Mouse (Mus musculus) kidney, embryonic 14.5 days (tissue): ENCODE data around the gene Rnf220. TPM values are rescaled to one million over a fixed set of nuclear protein-coding genes. Genes with fewer than 3 reads are reported as not detected.

Experiments used
- ATAC-seq: fragments of 200-750 bp; cut with Nextera tagmentation; 2 replicates; pipeline ENCODE4 v1.8.0; 2017; ENCODE audit warnings: moderate number of reproducible peaks, mild to moderate bottlenecking, moderate TSS enrichment, moderate library complexity; ENCODE audit not compliant: low FRiP score, low TSS enrichment
- H3K27ac ChIP-seq: fragments of 300-500 bp; sonication (generic); 2 replicates; pipeline ENCODE4 v1.5.1; 2014; ENCODE audit warnings: low read depth, mild to moderate bottlenecking, low read length, moderate library complexity, mixed read lengths
- H3K27me3 ChIP-seq: fragments of 300-500 bp; sonication (generic); 2 replicates; pipeline ENCODE4 v1.6.1; 2014; ENCODE audit warnings: mild to moderate bottlenecking, low read length; ENCODE audit not compliant: control insufficient read depth, insufficient read depth
- H3K36me3 ChIP-seq: fragments of 300-500 bp; sonication (generic); 2 replicates; pipeline ENCODE4 v1.6.1; 2014; ENCODE audit warnings: low read length, mixed read lengths; ENCODE audit not compliant: control insufficient read depth, insufficient read depth
- H3K4me1 ChIP-seq: fragments of 300-500 bp; sonication (generic); 2 replicates; pipeline ENCODE4 v1.6.1; 2014; ENCODE audit warnings: low read length, mixed read lengths; ENCODE audit not compliant: control insufficient read depth, insufficient read depth
- H3K4me2 ChIP-seq: fragments of 300-500 bp; sonication (generic); replicated peaks from 2 replicates; pipeline ENCODE4 v1.6.1; 2014; ENCODE audit warnings: low read depth, mild to moderate bottlenecking, low read length
- H3K4me3 ChIP-seq: fragments of 300-500 bp; sonication (generic); 2 replicates; pipeline ENCODE4 v1.5.1; 2014; ENCODE audit warnings: mild to moderate bottlenecking, low read length
- H3K9ac ChIP-seq: fragments of 300-500 bp; sonication (generic); 2 replicates; pipeline ENCODE4 v1.6.1; 2014; ENCODE audit warnings: low read depth, mild to moderate bottlenecking, low read length, moderate library complexity
- H3K9me3 ChIP-seq: fragments of 300-500 bp; sonication (generic); 2 replicates; pipeline ENCODE4 v1.6.1; 2016; ENCODE audit warnings: low read length; ENCODE audit not compliant: control insufficient read depth
- WGBS: fragments of 180-500 bp; shearing (Covaris S2); extraction: QIAGEN DNeasy Blood & Tissue Kit; methylation state at CpG from one replicate; pipeline ENCODE4 v1.1.7; 2014; 5-methylcytosine and 5-hydroxymethylcytosine counted together
- polyA plus RNA-seq: library from polyadenylated mRNA; unstranded; fragments of >200 nt; fragmentation: Nextera tagmentation; extraction: Ambion mirVana; gene quantifications from 2 replicates; pipeline ENCODE4 v1.2.1, GENCODE M21; 2014

Rnf220 gene
- polyA plus RNA-seq, 1 experiment from 2014 or later: 59.3 TPM

GRCm38 (mm10) chr4:117356223-117356622, 140.6 kb downstream of the Rnf220 start:
- 0 out of 2 replicates have a peak, but pooled peaks cover 2% of the 10 kb centered on the region for H3K4me1 ChIP-seq

GRCm38 (mm10) chr4:117354651-117355050, 142.2 kb downstream of the Rnf220 start:
- Histone ChIP-seq H3K27me3 (peaks cover 24% of the 10 kb centered on the region), H3K4me1 (0 out of 2 replicates have a peak, but pooled peaks cover 2% of the 10 kb centered on the region), H3K4me3 (no peak overlapping the region), H3K4me2 (no peak overlapping the region), H3K36me3 (no peaks in the 10 kb centered on the region), H3K9me3 (no peaks in the 10 kb centered on the region), H3K9ac (no peak overlapping the region), H3K27ac (no peak overlapping the region)
- no peak for ATAC-seq
- 76% methylated on average over 6 of the region's 6 CpGs for WGBS

More at GRCm38 (mm10) chr4:117356223-117356622, 140.6 kb downstream of the Rnf220 start:
- Histone ChIP-seq H3K36me3 (no peaks in the 10 kb centered on the region), H3K27me3 (peaks cover 27% of the 10 kb centered on the region), H3K9ac (no peak overlapping the region), H3K9me3 (no peaks in the 10 kb centered on the region), H3K27ac (no peak overlapping the region), H3K4me2 (no peak overlapping the region), H3K4me3 (no peak overlapping the region)
- ATAC-seq: no peak
- WGBS: 63% methylated on average over 2 of the region's 2 CpGs

GRCm38 (mm10) chr4:117352957-117353356, 143.9 kb downstream of the Rnf220 start:
- Histone ChIP-seq H3K4me3 (no peak overlapping the region), H3K9me3 (no peaks in the 10 kb centered on the region), H3K4me2 (no peak overlapping the region), H3K27ac (no peak overlapping the region), H3K4me1 (0 out of 2 replicates have a peak, but pooled peaks cover 2% of the 10 kb centered on the region), H3K27me3 (peaks cover 20% of the 10 kb centered on the region), H3K36me3 (no peaks in the 10 kb centered on the region), H3K9ac (no peak overlapping the region)
- WGBS: 40% methylated on average over 9 of the region's 9 CpGs
- ATAC-seq: no peak

DNA sequence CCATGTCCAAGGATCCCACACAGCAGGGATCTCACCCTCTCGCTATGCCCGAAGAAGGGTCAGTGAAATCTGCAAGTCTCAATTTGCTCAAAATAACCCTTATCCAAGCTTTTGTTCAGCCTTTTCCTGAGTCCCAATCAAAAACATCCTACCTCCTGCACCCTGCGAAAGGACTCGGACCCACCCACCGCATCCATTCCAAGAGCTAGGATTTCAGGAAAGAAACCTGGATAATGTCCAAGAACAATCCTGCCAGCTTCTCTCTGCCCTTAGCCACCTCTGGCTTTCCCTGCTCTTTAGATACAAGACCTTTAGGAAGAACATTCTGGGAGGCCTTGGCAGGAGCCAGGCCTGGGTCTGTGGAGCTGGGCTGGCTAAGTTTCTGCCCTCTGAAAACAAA, 144.8 kb downstream of the Rnf220 start:
- Histone ChIP-seq H3K9ac (no peak overlapping the region), H3K4me2 (no peak overlapping the region), H3K9me3 (no peaks in the 10 kb centered on the region), H3K4me1 (no peaks in the 10 kb centered on the region), H3K27ac (no peak overlapping the region), H3K36me3 (no peaks in the 10 kb centered on the region), H3K4me3 (no peak overlapping the region), H3K27me3 (peaks cover 13% of the 10 kb centered on the region)
- 84% methylated on average over 5 of the region's 5 CpGs for WGBS
- no peak for ATAC-seq

DNA sequence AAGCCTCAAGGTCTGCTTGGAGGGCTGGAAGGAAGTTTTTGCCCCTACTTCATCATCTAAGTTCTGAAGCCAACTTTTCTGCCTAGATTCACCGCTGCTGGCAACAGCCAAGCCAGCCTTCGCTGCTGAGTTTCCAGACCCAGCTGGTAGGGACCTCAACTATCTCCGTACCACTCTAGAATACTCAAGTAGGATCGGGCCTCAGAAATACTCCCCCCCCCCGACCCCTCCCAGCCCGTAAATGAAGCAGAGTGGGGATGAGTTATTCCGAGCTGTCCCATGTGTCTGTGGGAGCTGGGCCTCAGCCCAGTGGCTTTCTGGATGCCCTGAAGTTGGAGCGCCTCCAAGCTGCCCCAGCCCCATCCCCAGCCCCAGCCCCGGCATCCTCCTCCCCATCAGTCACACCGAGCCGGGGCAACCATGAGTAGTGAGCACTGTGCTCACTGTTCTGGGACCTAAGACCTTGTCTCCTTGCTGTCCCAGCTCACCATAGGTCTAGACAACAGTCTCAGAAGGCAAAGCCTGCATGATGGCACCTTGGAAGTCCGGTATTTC, 146.6 kb downstream of the Rnf220 start:
- H3K27ac ChIP-seq: no peak overlapping the region
- ATAC-seq: no peak

DNA sequence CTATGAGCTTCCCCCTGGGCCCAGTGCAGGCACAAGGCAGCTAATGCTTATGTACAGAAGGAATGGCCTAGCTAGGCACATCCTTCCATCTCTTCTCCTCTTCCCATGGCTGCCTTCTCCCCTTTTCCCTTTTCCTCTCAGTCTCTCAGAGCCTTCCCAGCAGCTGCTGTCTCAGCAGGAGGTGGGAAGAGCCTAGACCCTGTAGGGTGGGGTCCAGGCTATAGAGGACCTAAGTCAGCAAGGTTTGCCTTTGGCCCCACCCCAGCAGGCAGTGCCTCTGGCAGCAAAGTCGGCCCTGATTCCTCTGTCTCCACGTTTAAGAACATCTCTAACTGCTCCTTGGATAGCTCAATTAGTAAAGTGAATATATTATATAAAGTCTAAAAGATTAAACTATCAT, 147.5 kb downstream of the Rnf220 start:
- no peak overlapping the region for H3K27ac ChIP-seq
- no peak overlapping the region for H3K4me2 ChIP-seq
- no peaks in the 10 kb centered on the region for H3K9me3 ChIP-seq
- H3K27me3 ChIP-seq: peaks cover 13% of the 10 kb centered on the region; the same call in 1 of the 2 replicates
- no peaks in the 10 kb centered on the region for H3K4me1 ChIP-seq
- H3K4me3 ChIP-seq: no peak overlapping the region
- H3K9ac ChIP-seq: no peak overlapping the region
- 40% methylated on average over 2 of the region's 2 CpGs for WGBS
- no peaks in the 10 kb centered on the region for H3K36me3 ChIP-seq
- ATAC-seq: no peak

More for the DNA sequence above, 146.6 kb downstream of the Rnf220 start:
- Histone ChIP-seq H3K9ac (no peak overlapping the region), H3K4me1 (no peaks in the 10 kb centered on the region), H3K4me2 (no peak overlapping the region), H3K4me3 (no peak overlapping the region), H3K36me3 (no peaks in the 10 kb centered on the region), H3K27me3 (peaks cover 8% of the 10 kb centered on the region; the same call in 1 of the 2 replicates), H3K9me3 (no peaks in the 10 kb centered on the region)
- 83% methylated on average over 12 of the region's 12 CpGs for WGBS

DNA sequence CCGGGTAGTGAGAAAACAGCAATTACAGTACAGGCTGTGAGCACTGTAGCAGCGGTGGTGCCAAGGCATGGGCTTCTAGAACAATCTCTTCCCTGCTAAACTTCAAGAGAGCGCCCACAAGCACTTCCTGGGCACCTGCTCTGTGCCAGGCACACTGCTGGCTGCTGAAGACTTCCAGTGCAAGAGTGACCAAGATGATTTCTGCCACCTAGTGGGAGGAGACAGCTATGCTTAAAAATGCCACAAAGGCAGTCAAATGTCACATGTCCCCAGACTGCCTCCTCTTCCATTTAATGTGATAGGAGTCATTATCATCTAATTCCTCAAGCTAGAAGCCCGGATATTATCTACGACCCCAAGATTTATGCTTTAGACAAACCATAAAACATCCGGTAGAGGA, 150.8 kb downstream of the Rnf220 start:
- Histone ChIP-seq H3K9ac (no peak overlapping the region), H3K4me2 (no peak overlapping the region), H3K27me3 (peaks cover 25% of the 10 kb centered on the region), H3K4me1 (no peaks in the 10 kb centered on the region), H3K9me3 (no peaks in the 10 kb centered on the region), H3K27ac (no peak overlapping the region), H3K4me3 (no peak overlapping the region), H3K36me3 (no peaks in the 10 kb centered on the region)
- 39% methylated on average over 6 of the region's 6 CpGs for WGBS
- ATAC-seq: peak; percentile 57; the same call in 1 of the 2 replicates

DNA sequence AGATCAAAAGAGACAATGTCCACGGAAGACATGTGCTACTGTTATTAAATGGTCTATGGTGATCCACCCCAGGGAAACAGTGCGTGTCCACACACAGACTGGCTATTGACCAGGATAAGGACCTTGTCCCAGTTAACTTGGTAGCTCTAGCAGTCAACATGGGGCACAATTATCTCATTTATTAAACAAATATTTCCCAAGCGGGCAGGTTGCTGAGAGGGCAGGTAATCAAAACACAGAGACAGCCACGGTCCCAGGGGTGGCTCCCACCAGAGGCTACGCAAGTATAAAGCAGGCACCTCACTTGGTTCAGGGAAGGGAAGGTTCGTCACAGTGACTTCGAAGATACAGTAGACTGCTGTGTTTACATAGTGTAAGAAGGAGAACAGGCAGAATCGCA, 153.5 kb downstream of the Rnf220 start:
- no peak overlapping the region for H3K27ac ChIP-seq

GRCm38 (mm10) chr4:117342751-117343150, 154.1 kb downstream of the Rnf220 start:
- Histone ChIP-seq H3K4me2 (no peak overlapping the region), H3K27me3 (peaks cover 23% of the 10 kb centered on the region), H3K4me1 (no peaks in the 10 kb centered on the region), H3K4me3 (no peak overlapping the region), H3K9ac (no peak overlapping the region), H3K27ac (no peak overlapping the region), H3K9me3 (peaks cover 3% of the 10 kb centered on the region; the same call in 1 of the 2 replicates), H3K36me3 (no peaks in the 10 kb centered on the region)
- no peak; the same call in 1 of the 2 replicates for ATAC-seq
- 47% methylated on average over 12 of the region's 12 CpGs for WGBS

More for the DNA sequence above, 153.5 kb downstream of the Rnf220 start:
- Histone ChIP-seq H3K4me1 (no peaks in the 10 kb centered on the region), H3K9me3 (peaks cover 3% of the 10 kb centered on the region; the same call in 1 of the 2 replicates), H3K9ac (no peak overlapping the region), H3K4me3 (no peak overlapping the region), H3K27me3 (peaks cover 22% of the 10 kb centered on the region), H3K4me2 (no peak overlapping the region), H3K36me3 (no peaks in the 10 kb centered on the region)
- WGBS: 76% methylated on average over 8 of the region's 8 CpGs
- no peak for ATAC-seq
